Mouse (Mus musculus) kidney, embryonic 16.5 days (tissue): ENCODE data around the gene Picalm. TPM values are rescaled to one million over a fixed set of nuclear protein-coding genes. Genes with fewer than 3 reads are reported as not detected.

Experiments used
- ATAC-seq: fragments of 200-750 bp; cut with Nextera tagmentation; 2 replicates; pipeline ENCODE4 v1.8.0; 2017; ENCODE audit warnings: moderate TSS enrichment; ENCODE audit not compliant: low FRiP score, low TSS enrichment
- H3K27ac ChIP-seq: fragments of 300-500 bp; sonication (generic); 2 replicates; pipeline ENCODE4 v1.5.1; 2014; ENCODE audit warnings: low read length
- H3K27me3 ChIP-seq: fragments of 300-500 bp; sonication (generic); 2 replicates; pipeline ENCODE4 v1.6.1; 2014; ENCODE audit warnings: low read length, control low read depth, mixed read lengths; ENCODE audit not compliant: insufficient read depth
- H3K36me3 ChIP-seq: fragments of 300-500 bp; sonication (generic); 2 replicates; pipeline ENCODE4 v1.6.1; 2014; ENCODE audit warnings: low read length, control low read depth, mixed read lengths; ENCODE audit not compliant: insufficient read depth
- H3K4me1 ChIP-seq: fragments of 300-500 bp; sonication (generic); 2 replicates; pipeline ENCODE4 v1.6.1; 2014; ENCODE audit warnings: low read length, control low read depth, mixed read lengths; ENCODE audit not compliant: insufficient read depth
- H3K4me2 ChIP-seq: fragments of 300-500 bp; sonication (generic); replicated peaks from 2 replicates; pipeline ENCODE4 v1.6.1; 2014; ENCODE audit warnings: low read depth, low read length
- H3K4me3 ChIP-seq: fragments of 300-500 bp; sonication (generic); 2 replicates; pipeline ENCODE4 v1.5.1; 2014; ENCODE audit warnings: mild to moderate bottlenecking, low read length
- H3K9ac ChIP-seq: fragments of 300-500 bp; sonication (generic); replicated peaks from 2 replicates; pipeline ENCODE4 v1.6.1; 2014; ENCODE audit warnings: low read length
- H3K9me3 ChIP-seq: fragments of 300-500 bp; sonication (generic); 2 replicates; pipeline ENCODE4 v1.6.1; 2016; ENCODE audit warnings: low read length, control low read depth
- WGBS: fragments of 180-500 bp; shearing (Covaris S2); extraction: QIAGEN DNeasy Blood & Tissue Kit; methylation state at CpG from one replicate; pipeline ENCODE4 v1.1.7; 2014; 5-methylcytosine and 5-hydroxymethylcytosine counted together
- polyA plus RNA-seq: library from polyadenylated mRNA; unstranded; fragments of >200 nt; fragmentation: Nextera tagmentation; extraction: Ambion mirVana; gene quantifications from 2 replicates; pipeline ENCODE4 v1.2.1, GENCODE M21; 2015

The Picalm gene
- polyA plus RNA-seq, 1 experiment from 2014 or later: 34.7 TPM

DNA sequence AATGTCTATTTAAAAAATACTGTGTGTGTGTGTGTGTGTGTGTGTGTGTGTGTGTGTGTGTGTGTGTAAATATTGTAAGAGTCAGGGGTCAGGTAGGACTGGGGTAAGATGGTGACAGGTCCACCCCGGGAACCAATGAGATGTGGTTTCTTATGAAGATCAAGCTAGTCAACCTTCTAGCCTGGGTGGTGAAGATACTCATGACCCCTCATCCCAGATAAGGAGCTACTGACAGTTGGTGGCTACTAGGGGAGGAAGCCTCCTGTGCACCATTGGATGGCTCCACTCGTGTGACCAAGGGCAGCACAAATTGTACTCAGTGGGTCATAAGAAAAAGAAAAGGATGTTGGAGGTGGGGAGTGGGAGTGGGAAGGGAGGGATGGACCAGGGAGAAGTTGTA lies 129.9 kb downstream of the Picalm start:
- no peak overlapping the region for H3K27ac ChIP-seq
- no peaks in the 10 kb centered on the region for H3K9me3 ChIP-seq
- no peaks in the 10 kb centered on the region for H3K36me3 ChIP-seq
- H3K4me2 ChIP-seq: no peak overlapping the region
- H3K27me3 ChIP-seq: 0 out of 2 replicates have a peak, but pooled peaks cover 2% of the 10 kb centered on the region
- 76% methylated on average over 2 of the region's 2 CpGs for WGBS
- no peak overlapping the region for H3K4me3 ChIP-seq
- H3K4me1 ChIP-seq: no peaks in the 10 kb centered on the region
- ATAC-seq: no peak
- no peak overlapping the region for H3K9ac ChIP-seq

DNA sequence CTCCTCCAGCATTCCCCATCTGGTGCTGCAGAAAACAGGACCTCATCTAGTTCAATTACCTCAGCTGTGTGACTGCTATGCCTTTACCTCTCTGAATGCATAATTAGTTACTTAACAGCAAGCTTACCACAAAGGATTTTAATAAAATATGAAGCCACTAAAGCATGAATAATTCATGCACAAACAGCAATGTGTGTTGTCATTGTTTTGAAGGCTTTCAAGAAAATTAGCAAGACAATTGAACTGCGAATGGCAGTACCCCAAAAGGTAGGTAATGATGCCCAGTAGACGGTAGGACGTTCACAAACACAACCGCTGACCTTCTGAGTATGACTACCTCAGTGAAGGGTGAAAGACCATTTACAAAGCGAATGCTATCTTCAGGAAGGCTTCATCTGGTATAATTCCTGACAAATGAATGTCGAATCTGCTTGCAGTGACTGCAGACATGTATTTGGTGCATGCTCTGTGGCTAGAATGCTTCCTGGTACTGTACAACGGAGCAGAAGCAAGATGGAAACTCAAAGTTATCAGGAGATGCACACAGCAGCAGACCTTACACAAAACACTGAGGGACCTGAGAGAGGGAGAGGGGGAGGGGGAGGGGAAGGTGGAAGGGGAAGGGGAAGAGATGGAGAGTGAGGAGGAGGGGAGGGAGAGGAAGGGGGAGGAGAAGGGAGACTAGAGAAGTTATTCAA lies 132.0 kb downstream of the Picalm start:
- ATAC-seq: no peak
- no peaks in the 10 kb centered on the region for H3K36me3 ChIP-seq
- H3K27ac ChIP-seq: no peak overlapping the region
- H3K9ac ChIP-seq: no peak overlapping the region
- no peaks in the 10 kb centered on the region for H3K9me3 ChIP-seq
- H3K4me2 ChIP-seq: no peak overlapping the region
- 0 out of 2 replicates have a peak, but pooled peaks cover 2% of the 10 kb centered on the region for H3K27me3 ChIP-seq
- H3K4me3 ChIP-seq: no peak overlapping the region
- H3K4me1 ChIP-seq: 0 out of 2 replicates have a peak, but pooled peaks cover 5% of the 10 kb centered on the region
- WGBS: 33% methylated on average over 7 of the region's 7 CpGs

Other genes starting within 250 kb of the Picalm start
- 0.14 and 0.25 TPM in 2 replicates for gene Ccdc81, start 226.6 kb upstream of the Picalm start, polyA plus RNA-seq
- 131 and 138 TPM in 2 replicates for gene Hikeshi, start 189.0 kb upstream of the Picalm start, polyA plus RNA-seq
- gene Eed, start 149.2 kb upstream of the Picalm start, polyA plus RNA-seq: 68.3 and 76.6 TPM in 2 replicates
- not detected in 2 replicates for gene Ccdc83, start 135.6 kb downstream of the Picalm start, polyA plus RNA-seq
- 10.1 and 11.1 TPM in 2 replicates for gene Sytl2, start 172.0 kb downstream of the Picalm start, polyA plus RNA-seq